Mouse (Mus musculus): ENCODE results near the gene Cd68.
"Not testable (repeated sequence)": the region's sequence is repeated elsewhere in the genome, so short reads cannot be mapped to it uniquely, and the experiment has no call there.

The Cd68 gene

GRCm38 (mm10) chr11:69665457-69665960 lies 444 bp downstream of the Cd68 start:
- no peak for DNase-seq

- no peak for DNase-seq
Measured at GRCm38 (mm10) chr11:69664841-69665240, 1.1 kb downstream of the Cd68 start.

GRCm38 (mm10) chr11:69663795-69664194 lies 2.2 kb downstream of the Cd68 start:
- DNase-seq: no peak

- DNase-seq: no peak
Measured at GRCm38 (mm10) chr11:69662967-69663671, 2.8 kb downstream of the Cd68 start.

GRCm38 (mm10) chr11:69662213-69662966 lies 3.6 kb downstream of the Cd68 start, which contains the start of gene Mpdu1:
TSS of gene Mpdu1 (minus strand) at chr11:69662642.
- peak; percentile 98 for DNase-seq

- DNase-seq: no peak
Measured at GRCm38 (mm10) chr11:69661221-69661881, 4.6 kb downstream of the Cd68 start.

GRCm38 (mm10) chr11:69657462-69657881 lies 8.5 kb downstream of the Cd68 start:
- DNase-seq: no peak

GRCm38 (mm10) chr11:69656617-69657461 lies 9.1 kb downstream of the Cd68 start:
- DNase-seq: peak; percentile 86

- DNase-seq: no peak
Measured at GRCm38 (mm10) chr11:69656065-69656455, 9.9 kb downstream of the Cd68 start.

- peak; percentile 90 for DNase-seq
Measured at GRCm38 (mm10) chr11:69655264-69656064, 10.5 kb downstream of the Cd68 start, which contains the start of gene Sox15. TSS of gene Sox15 (plus strand) at chr11:69655314.

GRCm38 (mm10) chr11:69654760-69655159 lies 11.2 kb downstream of the Cd68 start:
- DNase-seq: peak; percentile 8

- DNase-seq: peak; percentile 12
Measured at GRCm38 (mm10) chr11:69653399-69653798, 12.6 kb downstream of the Cd68 start.

GRCm38 (mm10) chr11:69645860-69646259 lies 20.1 kb downstream of the Cd68 start:
- no peak for DNase-seq

- DNase-seq: no peak
Measured at GRCm38 (mm10) chr11:69635471-69635870, 30.5 kb downstream of the Cd68 start.

- no peak for DNase-seq
Measured at GRCm38 (mm10) chr11:69633128-69633866, 32.7 kb downstream of the Cd68 start.

- DNase-seq: peak; percentile 99
Measured at GRCm38 (mm10) chr11:69632284-69633089, 33.5 kb downstream of the Cd68 start, which contains the start of gene Fxr2. TSS of gene Fxr2 (plus strand) at chr11:69632990.

- DNase-seq: peak; percentile 21
Measured at GRCm38 (mm10) chr11:69629802-69630201, 36.2 kb downstream of the Cd68 start.

- DNase-seq: peak; percentile 89
Measured at GRCm38 (mm10) chr11:69628286-69628685, 37.7 kb downstream of the Cd68 start.

- DNase-seq: not testable (repeated sequence)
Measured at GRCm38 (mm10) chr11:69624339-69624738, 41.6 kb downstream of the Cd68 start.

- DNase-seq: no peak
Measured at GRCm38 (mm10) chr11:69623006-69623405, 42.9 kb downstream of the Cd68 start.
